Mouse (Mus musculus) cerebellum, adult 2 months (tissue): ENCODE data around the gene Tnxb. TPM values are rescaled to one million over a fixed set of nuclear protein-coding genes. Genes with fewer than 3 reads are reported as not detected.
A peak's percentile ranks its signal among the peaks of the same experiment; 100 is the strongest.

Source experiments
- DNase-seq, 2 experiments: peaks; one replicate each; pipeline ENCODE4 v3.0.0; 2021
- H3K27ac ChIP-seq: fragments of 200-500 bp; 2 replicates; pipeline ENCODE4 v1.5.1; 2012; ENCODE audit warnings: low read length, control low read depth, inconsistent platforms; ENCODE audit not compliant: insufficient read depth
- H3K27me3 ChIP-seq: fragments of 200-500 bp; 2 replicates; pipeline ENCODE4 v1.6.1; 2012; ENCODE audit warnings: inconsistent platforms, mild to moderate bottlenecking, low read length, moderate library complexity; ENCODE audit not compliant: control insufficient read depth, insufficient read depth
- H3K4me1 ChIP-seq: fragments of 200-500 bp; 2 replicates; pipeline ENCODE4 v1.6.1; 2011; ENCODE audit warnings: low read length; ENCODE audit not compliant: control insufficient read depth, insufficient read depth
- H3K4me3 ChIP-seq: fragments of 200-500 bp; replicated peaks from 2 replicates; pipeline ENCODE3; 2011; ENCODE audit warnings: mild to moderate bottlenecking, low read depth, low read length, control low read depth; ENCODE audit not compliant: insufficient read depth
- CTCF ChIP-seq: fragments of 200-500 bp; IDR thresholded peaks from 2 replicates; pipeline ENCODE4 v1.5.1; 2011; ENCODE audit warnings: low read depth, mild to moderate bottlenecking, control low read depth, low read length, moderate library complexity, borderline replicate concordance; ENCODE audit not compliant: insufficient read depth
- POLR2A ChIP-seq: fragments of 200-500 bp; IDR thresholded peaks from 2 replicates; pipeline ENCODE4 v1.6.1; 2011; ENCODE audit warnings: low read length, control low read depth, borderline replicate concordance; ENCODE audit not compliant: insufficient read depth
- WGBS: fragments of 180-500 bp; shearing (Covaris S2); methylation state at CpG from one replicate; pipeline ENCODE4 v1.1.7; 2018; 5-methylcytosine and 5-hydroxymethylcytosine counted together
- polyA plus RNA-seq: library from polyadenylated mRNA; depleted of rRNA; stranded (reverse); fragments of >200 nt; gene quantifications from 2 replicates; pipeline ENCODE4 v1.2.3, GENCODE M21; 2012

Gene Tnxb
- polyA plus RNA-seq, 1 experiment: 1.6 TPM

DNA sequence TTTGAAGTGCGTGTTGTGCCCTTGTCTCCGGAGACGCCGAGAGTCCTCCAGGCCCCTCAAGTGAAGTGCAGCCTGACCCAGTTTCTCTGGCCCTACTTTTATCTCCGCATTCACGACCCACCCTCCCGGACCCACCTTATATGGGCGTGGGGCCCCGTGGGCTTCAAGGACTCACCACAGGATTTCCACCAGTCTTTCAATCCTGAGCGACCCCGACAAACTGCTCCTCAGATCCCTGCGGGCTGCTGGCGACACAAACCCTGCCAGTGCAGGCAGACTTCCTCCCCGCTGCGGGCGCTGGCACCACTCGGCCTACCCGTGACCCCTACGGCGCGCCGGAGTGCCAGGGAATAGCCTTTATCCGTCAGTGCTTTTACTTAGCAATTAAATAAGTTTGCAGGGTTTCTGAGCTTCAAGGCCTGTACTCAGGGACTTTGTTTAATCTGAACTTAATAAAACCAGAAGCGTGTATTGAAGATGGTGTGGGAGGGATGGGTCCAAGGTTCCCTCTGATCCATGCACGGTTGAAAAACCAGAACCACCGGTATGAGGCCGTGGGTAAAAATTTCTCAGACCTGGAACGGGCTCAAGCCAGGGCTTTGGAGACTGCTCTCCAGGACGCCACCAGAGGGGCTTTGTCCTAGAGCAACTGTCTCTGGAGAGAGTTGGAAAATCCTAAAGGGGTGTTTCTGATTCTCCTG, 42.2 kb upstream of the Tnxb start, which contains the start of gene Ppt2:
Gene Ppt2 (minus strand): TSS at position 568 of the 701 bp plus-strand sequence.
- TF ChIP-seq CTCF: no peak
- no peak for TF ChIP-seq POLR2A
- Histone ChIP-seq H3K4me1 (peaks cover 10% of the 10 kb centered on the region), H3K27me3 (no peaks in the 10 kb centered on the region), H3K4me3 (peak within 1 kb of the TSS; percentile 79), H3K27ac (peak within 1 kb of the TSS; percentile 97)
- under 1% methylated on average over 29 of the region's 29 CpGs for WGBS
- DNase-seq: peak; percentile 88

DNA sequence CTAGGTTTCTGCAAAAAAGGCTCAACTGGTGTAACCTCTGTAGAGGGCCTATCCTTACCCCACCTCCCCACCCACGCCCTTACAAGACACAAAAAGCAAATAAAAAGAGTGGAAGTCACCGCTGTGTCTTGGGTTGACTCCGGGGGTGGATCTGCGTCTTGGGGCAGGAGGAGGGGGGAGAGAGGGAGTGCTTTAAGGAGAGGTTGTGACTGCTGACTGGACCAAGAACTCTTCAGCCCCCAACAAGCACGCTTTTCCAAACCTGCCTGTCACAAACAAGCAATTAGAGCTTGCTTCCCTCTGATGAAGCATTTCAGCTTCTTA, 41.7 kb upstream of the Tnxb start:
- Histone ChIP-seq H3K27ac (peak overlapping the region; percentile 97), H3K4me1 (peaks cover 10% of the 10 kb centered on the region), H3K4me3 (peak overlapping the region; percentile 79), H3K27me3 (no peaks in the 10 kb centered on the region)
- peak in 1 of 2 experiments; percentile 47 for DNase-seq
- WGBS: 7% methylated on average over 5 of the region's 5 CpGs
- TF ChIP-seq CTCF (no peak), POLR2A (no peak)

DNA sequence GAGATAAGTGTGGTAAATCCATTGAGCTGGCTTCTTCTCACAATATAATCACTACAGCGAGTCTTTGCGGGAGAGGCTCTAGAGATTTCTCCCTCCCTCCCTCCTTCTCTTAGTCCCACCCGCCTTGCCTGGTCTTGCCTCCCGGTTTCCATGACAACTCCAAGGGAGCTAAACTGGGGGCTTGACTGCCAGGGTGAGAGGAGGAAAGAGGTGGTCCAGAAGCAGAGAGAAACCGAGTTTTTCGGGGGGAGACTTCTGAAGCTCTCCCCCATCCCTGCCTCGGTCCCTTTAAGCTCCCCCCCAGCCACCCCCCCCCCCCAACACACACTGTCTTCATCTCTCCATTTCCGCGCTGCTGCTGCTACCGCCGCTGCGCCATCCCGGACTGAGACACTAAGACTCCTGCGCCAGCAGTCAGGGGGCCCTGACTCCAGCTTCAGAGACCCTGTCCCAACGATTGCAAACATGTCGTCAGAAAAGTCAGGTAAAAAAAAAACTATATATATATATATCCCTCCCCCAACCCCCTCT, 41.0 kb upstream of the Tnxb start, which contains the start of gene Prrt1:
Gene Prrt1 (plus strand): TSS at position 313 of the 531 bp plus-strand sequence.
- WGBS: 2% methylated on average over 16 of the region's 16 CpGs

DNA sequence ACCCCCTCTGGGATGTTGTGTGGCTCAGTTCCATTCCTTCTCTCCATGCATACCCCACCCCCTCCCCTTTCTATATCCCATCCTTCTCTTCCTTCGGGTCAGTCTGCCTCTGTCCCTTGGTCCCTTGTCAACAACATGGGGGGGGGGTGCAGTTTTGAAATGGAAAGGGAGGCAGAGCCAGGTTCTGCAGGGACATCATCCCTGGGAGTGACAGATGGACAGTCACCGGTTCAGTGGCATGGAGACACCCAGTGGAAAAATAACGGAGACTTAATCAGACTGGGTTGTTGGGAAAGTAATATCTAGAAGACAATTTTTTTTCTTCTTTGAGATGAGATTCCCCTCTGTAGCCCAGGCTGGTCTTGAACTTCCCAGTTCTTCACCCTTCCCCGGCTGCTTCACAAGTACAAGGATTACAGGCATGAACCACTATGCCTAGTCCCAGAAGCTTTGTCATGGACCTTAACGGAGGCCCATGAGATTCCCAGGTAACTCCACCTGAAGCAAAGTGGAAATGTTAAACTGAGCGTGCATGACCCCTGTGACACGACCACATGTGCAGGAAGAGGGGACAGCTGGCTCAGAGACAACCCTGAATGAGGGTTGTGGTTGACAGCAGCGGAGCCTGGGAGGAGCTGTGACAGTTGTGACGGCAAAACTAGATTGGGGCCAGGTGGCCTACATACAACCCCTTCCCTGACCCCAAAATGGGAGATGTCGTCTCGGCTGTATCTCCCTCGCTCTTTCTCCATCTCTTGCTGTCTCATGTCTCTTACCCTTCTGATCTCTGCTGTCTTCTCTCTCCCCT, 40.3 kb upstream of the Tnxb start:
- H3K27me3 ChIP-seq: no peaks in the 10 kb centered on the region
- 6% methylated on average over 12 of the region's 12 CpGs for WGBS
- peaks cover 10% of the 10 kb centered on the region for H3K4me1 ChIP-seq
- peak; percentile 69 to 84 for DNase-seq
- peak overlapping the region; percentile 97 for H3K27ac ChIP-seq
- TF ChIP-seq CTCF (no peak), POLR2A (peak; percentile 28; the same call in 1 of the 2 replicates)
- peak overlapping the region; percentile 79 for H3K4me3 ChIP-seq

More for the DNA sequence above, 41.0 kb upstream of the Tnxb start, which contains the start of gene Prrt1:
- peaks cover 10% of the 10 kb centered on the region for H3K4me1 ChIP-seq
- H3K4me3 ChIP-seq: peak within 1 kb of the TSS; percentile 79
- DNase-seq: peak; percentile 74 to 76
- H3K27me3 ChIP-seq: no peaks in the 10 kb centered on the region
- no peak for TF ChIP-seq POLR2A
- no peak for TF ChIP-seq CTCF
- peak within 1 kb of the TSS; percentile 97 for H3K27ac ChIP-seq

DNA sequence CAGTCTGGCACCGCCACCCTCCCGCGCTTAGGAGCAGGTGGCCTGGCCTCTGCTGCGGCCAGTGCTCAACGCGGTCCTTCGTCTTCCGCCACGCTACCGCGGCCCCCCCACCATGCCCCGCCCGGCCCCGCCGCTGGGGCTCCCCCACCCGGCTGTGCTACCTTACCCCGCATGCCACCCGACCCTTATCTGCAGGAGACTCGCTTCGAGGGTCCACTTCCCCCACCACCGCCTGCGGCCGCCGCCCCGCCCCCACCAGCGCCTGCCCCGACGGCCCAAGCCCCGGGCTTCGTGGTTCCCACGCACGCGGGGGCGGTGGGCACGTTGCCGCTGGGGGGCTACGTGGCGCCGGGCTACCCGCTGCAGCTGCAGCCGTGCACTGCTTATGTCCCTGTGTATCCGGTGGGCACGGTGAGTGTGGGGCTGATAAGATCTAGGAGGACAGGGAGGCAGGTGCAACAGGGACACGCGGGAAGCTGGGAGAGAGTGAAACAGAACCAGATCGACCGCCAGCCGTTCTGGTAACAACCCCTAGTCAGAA, 39.5 kb upstream of the Tnxb start:
- Histone ChIP-seq H3K27me3 (no peaks in the 10 kb centered on the region), H3K4me3 (peak overlapping the region; percentile 79), H3K4me1 (peaks cover 8% of the 10 kb centered on the region; the same call in 1 of the 2 replicates), H3K27ac (peak overlapping the region; percentile 97)
- peak; percentile 67 to 71 for DNase-seq
- 1% methylated on average over 42 of the region's 48 CpGs for WGBS
- TF ChIP-seq POLR2A (no peak), CTCF (no peak)

DNA sequence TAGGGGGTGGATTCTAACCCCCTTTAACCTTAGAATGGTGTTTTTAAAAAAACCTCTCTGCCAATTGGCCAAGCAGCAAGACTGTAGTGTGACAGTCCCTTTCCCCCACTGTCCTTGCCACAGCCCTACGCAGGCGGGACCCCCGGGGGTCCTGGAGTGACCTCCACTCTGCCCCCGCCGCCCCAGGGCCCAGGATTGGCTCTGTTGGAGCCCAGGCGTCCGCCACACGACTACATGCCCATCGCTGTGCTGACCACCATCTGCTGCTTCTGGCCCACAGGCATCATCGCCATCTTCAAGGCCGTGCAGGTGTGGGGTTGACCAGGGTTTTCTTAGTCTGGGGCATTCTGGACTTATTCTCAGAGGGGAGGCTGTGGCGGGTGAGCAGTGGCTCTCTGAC, 38.7 kb upstream of the Tnxb start:
- WGBS: 5% methylated on average over 12 of the region's 12 CpGs
- peak overlapping the region; percentile 79 for H3K4me3 ChIP-seq
- H3K27me3 ChIP-seq: no peaks in the 10 kb centered on the region
- TF ChIP-seq CTCF (no peak), POLR2A (no peak)
- peak; percentile 61 to 65 for DNase-seq
- peaks cover 9% of the 10 kb centered on the region; the same call in 1 of the 2 replicates for H3K4me1 ChIP-seq
- peak overlapping the region; percentile 97 for H3K27ac ChIP-seq

DNA sequence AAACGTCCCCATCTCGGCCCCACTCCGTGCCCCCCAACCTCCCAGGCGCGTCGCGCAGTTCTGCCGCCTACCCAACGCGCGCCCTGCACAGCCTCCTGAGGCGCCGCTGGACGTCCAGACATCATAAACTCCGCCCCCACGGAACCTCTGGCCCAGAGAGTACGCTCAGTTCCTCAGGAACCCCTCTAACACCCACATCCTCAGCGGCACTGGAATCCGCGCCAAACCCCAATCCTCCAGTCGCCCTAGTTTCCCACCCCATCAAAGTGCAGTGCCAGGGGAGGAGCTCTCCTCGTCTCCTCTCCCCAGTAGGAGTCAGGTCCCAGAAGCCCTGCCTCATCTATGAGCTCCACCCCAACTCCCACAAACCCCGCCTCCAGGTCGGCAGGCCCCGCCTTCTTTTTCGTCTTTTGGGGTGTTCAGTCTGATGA, 38.1 kb upstream of the Tnxb start:
- DNase-seq: peak; percentile 89 to 90
- 3% methylated on average over 26 of the region's 26 CpGs for WGBS
- H3K4me1 ChIP-seq: peaks cover 14% of the 10 kb centered on the region

More for the DNA sequence above, 38.1 kb upstream of the Tnxb start:
- no peak for TF ChIP-seq CTCF
- peak; percentile 39; the same call in 1 of the 2 replicates for TF ChIP-seq POLR2A
- H3K27ac ChIP-seq: peak overlapping the region; percentile 97
- no peaks in the 10 kb centered on the region for H3K27me3 ChIP-seq
- peak overlapping the region; percentile 79 for H3K4me3 ChIP-seq
